Mouse (Mus musculus): ENCODE results near the gene 2700097O09Rik.
"Not testable (repeated sequence)": the region's sequence is repeated elsewhere in the genome, so short reads cannot be mapped to it uniquely, and the experiment has no call there.

2700097O09Rik gene

DNA sequence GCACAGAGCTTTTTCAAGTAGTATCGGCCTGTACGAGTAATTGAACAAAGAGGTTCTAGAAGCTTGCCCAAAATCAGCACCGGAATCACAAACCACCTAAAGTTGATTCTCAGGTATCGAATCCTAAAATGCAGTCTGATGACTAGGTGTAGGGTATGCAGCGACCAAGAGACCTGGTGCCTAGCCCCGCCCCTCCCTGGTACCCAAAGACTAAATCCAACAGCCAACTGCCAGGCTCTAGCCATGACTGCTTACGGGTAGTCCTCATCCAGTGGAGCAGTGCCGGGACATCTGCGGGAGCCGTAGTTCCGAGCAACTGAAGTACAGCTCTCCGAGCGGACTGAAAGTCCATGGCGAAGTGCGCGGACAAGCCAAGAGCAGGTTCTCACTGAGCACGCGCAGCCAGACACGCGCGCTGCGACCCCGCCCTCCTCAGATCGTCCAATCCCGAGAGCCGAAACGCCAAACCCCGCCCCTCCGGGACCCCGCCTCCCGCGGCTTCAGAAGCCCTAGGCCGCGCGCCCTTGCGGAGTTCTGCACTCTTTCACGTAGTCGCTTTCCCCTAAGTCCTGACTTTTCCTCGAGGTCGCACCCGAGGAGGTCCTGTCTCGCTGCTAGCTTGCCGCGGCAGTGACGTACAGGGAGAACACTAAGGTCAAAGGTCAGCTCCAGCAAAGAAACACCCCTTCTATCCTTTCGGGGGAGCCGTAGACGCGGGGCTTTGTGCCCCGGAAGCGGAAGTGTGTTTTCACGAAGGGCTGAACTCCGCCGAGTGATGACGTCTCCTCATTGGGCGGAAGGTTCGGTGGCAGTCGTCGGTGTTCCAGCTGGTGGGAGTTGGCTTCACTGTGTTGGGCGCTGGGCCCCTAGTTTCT lies at the start of gene 2700097O09Rik, which contains the start of gene Srp54a:
2700097O09Rik (minus strand) TSS at position 385 of the 875 bp plus-strand sequence.
Srp54a (plus strand) TSS at position 537 of the 875 bp plus-strand sequence.
- DNase-seq (ENCODE audit: low read depth, low spot score) = peak; percentile 96

DNA sequence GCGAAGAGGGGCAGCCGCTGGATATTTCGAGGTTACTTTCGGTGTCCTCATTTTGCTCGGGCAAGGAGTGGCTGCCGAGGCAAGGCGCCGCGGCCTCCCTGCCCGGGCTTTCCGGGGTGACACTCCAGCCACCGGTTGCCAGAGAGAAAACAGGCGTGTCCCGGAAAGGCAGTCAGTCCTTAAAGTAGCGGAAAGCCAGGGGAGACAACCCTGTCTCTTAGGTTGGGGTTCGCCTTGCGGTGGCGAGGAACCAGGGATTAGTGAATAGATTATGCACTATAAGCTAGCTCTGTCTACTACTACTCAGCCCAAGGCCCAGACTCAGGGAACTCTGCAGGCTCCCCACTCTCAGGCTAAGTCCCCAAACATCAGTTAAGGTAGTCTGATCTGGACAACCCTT lies 44.8 kb upstream of the 2700097O09Rik start:
- DNase-seq (ENCODE audit: low read depth, low spot score) = not testable (repeated sequence)

GRCm38 (mm10) chr12:55124242-55124641 lies 44.3 kb upstream of the 2700097O09Rik start, which contains the start of gene Fam177a:
Fam177a (plus strand) TSS chr12:55124469.
- not testable (repeated sequence) for DNase-seq (ENCODE audit: low read depth, low spot score)

GRCm38 (mm10) chr12:55112616-55113015 lies 32.7 kb upstream of the 2700097O09Rik start:
- not testable (repeated sequence) for DNase-seq (ENCODE audit: low read depth, low spot score)

GRCm38 (mm10) chr12:55092127-55092526 lies 12.2 kb upstream of the 2700097O09Rik start:
- DNase-seq (ENCODE audit: low read depth, low spot score) = not testable (repeated sequence)

DNA sequence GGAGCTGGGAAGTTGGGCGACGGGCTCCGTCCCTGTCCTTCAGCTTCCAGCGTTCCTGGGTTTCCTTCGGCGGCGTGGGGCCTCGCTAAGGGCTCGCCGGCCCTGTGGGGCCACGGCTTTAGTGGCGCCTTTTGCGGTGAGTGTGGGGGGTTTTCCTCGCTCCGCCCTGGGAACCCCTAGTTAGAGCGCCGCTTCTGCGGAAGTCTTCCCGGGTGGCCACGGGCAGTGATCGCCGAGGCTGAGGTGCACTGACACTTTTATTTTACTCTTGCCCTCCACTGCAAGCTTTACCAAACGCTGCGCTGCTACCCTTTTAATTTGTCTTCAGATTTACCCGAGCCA lies 662 bp upstream of the 2700097O09Rik start:
- not testable (repeated sequence) for DNase-seq (ENCODE audit: low read depth, low spot score)

- not testable (repeated sequence) for DNase-seq (ENCODE audit: low read depth, low spot score)
These were observed 1.2 kb downstream of the 2700097O09Rik start for GRCm38 (mm10) chr12:55078706-55079105.

DNA sequence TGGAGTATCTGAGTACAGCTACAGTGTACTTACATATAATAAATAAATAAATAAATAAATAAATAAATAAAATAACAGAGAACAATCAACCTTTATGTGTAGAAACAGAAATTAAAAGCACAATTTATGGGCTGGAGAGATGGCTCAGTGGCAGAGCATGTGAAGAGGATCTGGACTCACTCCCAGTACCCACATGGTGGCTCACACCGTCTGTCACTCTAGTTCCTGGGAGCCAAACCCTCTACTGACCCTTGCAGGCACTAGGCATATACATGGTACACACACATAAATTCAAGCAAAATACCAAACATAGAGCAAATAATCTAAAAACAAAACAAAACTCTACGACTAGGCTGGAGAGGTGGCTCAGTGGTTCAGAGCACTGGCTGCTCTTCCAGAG lies 4.6 kb downstream of the 2700097O09Rik start:
- DNase-seq (ENCODE audit: low read depth, low spot score) = peak; percentile 53

GRCm38 (mm10) chr12:55073686-55074085 lies 6.2 kb downstream of the 2700097O09Rik start:
- no peak for DNase-seq (ENCODE audit: low read depth, low spot score)

GRCm38 (mm10) chr12:55072495-55072894 lies 7.4 kb downstream of the 2700097O09Rik start:
- DNase-seq (ENCODE audit: low read depth, low spot score) = no peak

GRCm38 (mm10) chr12:55062141-55062540 lies 17.8 kb downstream of the 2700097O09Rik start:
- no peak for DNase-seq (ENCODE audit: low read depth, low spot score)

GRCm38 (mm10) chr12:55061006-55061405 lies 18.9 kb downstream of the 2700097O09Rik start:
- peak; percentile 12 for DNase-seq (ENCODE audit: low read depth, low spot score)

DNA sequence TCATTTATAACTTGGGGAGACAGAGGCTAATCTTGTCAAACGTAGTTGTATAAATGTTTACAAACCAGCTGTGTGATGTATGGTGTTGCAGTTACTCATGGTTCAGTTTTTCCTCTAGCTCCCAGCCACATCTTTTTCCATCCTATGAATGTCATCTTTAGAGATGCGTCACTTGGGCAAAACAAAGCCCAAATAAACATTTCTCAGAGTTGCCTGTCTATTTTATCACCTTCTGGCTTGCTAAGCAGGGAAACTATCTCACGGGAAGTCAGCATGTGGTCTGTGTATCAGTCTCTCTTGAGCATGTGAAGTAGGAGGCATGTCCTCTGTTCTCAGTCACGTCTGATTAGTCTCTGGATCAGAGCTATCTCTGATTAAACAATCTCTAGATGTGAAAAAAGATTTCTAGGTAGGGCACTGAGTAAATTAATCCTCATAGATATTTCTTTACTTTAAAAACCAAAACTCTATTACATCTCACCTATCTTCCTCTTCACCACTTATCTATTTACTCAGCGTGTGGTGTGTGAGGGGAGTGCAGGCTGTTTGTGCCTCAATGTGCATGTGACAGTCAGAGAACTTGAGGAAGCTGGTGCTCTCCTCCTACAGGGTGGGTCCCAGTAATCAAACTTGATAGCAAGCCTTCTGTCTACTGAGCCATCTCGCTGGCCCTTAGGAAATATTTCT lies 19.6 kb downstream of the 2700097O09Rik start:
- DNase-seq (ENCODE audit: low read depth, low spot score) = no peak

DNA sequence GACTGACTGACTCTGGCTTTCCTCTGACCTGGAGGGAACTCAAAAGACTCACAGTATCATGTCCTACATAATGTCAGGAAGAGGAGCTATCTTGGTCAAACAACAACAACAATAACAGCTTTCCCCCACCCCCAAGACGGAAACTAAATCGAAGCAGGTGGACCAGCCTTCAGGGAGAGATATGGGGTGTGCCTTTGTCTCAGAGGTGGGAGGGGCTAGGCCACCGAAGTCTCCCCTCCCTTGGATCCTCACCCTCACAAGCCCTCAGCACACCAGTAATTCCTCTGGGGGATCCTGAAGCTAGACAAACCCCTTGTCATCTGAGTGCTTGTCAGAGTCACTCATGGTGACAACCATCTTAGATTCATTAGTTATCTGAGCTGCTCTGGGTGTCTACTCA lies 20.1 kb downstream of the 2700097O09Rik start:
- no peak for DNase-seq (ENCODE audit: low read depth, low spot score)

GRCm38 (mm10) chr12:55058865-55059615 lies 20.9 kb downstream of the 2700097O09Rik start:
- DNase-seq (ENCODE audit: low read depth, low spot score) = no peak

GRCm38 (mm10) chr12:55056703-55057102 lies 23.2 kb downstream of the 2700097O09Rik start:
- no peak for DNase-seq (ENCODE audit: low read depth, low spot score)

- DNase-seq (ENCODE audit: low read depth, low spot score) = no peak
These were observed 25.2 kb downstream of the 2700097O09Rik start for GRCm38 (mm10) chr12:55054551-55055241.

DNA sequence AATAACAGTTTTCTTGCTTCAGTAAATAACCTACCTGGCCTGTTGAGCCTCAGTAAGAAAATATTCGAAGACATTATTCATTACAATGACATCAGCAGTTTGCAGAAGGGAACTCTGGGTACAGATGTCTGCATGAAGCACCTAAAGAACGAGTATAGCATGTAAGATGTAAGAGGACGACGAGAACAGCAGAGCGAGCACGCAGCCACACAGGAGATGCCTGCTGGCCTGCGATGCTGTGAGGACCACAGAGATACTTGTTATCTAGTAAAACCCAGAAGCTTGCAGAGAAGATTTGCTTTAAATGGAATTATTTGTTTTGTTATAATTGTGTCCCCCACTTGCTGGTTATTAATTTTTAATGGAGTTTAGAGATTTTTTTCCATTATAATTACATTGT lies 26.6 kb downstream of the 2700097O09Rik start:
- no peak for DNase-seq (ENCODE audit: low read depth, low spot score)

DNA sequence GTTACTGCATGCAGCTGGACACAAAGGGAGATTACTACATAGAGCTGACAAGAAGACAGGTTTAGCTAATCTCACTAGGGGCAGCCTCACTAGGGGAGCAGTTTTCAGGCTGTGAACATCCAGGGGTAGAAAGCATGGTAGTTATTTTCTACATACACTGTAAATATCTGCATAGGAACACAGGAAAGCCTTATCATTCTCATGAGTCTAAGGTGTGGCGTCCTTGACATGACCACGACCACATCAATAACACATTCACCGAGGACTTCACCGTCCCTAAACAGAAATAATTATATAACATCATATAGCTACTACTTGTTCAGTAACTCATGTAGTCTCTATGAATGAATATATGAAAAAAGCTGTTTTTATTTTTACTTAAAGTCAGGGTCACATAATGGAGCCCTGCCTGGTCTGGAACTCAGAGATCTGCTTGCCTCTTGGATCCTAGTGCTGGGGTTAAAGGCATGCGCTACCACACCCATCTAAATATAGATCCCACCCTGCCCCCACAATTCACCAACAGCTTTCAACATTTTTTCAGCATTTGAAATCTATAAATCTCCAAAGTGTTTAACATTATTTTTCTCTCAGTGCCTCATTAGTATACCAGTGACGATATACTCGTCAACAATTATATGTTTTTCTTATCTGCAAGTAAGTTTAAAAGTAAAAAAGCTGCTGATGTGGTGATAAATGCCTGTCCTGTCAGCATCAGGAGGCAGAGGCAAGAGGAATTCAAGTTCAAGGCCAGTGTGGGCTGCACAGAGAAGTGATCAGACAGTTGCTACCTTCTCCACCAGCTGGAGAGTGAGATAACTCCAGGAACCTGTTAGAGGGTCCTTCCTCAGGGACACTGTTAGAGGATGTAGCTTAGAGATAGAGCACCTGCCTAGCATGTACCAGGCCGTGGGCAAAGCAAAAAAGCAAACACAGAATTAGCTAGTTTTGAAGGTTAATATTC lies 28.4 kb downstream of the 2700097O09Rik start:
- no peak for DNase-seq (ENCODE audit: low read depth, low spot score)

DNA sequence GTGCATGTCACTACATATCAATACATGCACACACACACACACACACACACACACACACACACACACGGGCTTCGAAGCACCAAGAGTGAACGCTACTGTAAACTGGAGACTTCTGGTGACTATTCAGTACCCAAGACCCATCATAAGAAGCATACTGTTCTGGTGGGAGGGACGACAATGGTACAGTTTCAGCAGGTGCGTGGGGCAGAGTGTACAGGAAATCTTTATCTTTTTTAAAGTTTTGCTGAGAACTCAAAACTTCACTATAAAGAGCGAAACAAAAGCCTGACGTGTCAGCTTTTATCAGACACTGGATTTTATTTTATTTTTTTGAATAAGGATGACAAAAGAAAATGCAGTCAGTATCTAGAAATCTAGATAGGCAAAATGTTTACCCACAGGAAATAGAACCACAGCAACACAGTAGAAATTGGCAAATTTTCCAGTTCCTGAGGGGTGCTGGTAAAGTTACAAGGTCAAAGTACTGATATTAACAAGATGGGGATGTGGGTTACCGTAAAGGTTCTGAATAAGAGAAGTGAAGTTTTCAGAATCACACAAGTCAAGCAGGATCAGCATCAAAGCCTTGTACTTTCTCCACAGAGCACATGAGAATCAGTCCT lies 30.1 kb downstream of the 2700097O09Rik start:
- no peak for DNase-seq (ENCODE audit: low read depth, low spot score)
